Mouse (Mus musculus): ENCODE measurements at regions not wholly inside any gene's neighbourhood (a gene's known extent, or its start where the extent isn't known, plus 50 kb on each side); places are given as distances from the start of the nearest gene placed in this dataset.
A peak's percentile ranks its signal among the peaks of the same experiment; 100 is the strongest.

DNA sequence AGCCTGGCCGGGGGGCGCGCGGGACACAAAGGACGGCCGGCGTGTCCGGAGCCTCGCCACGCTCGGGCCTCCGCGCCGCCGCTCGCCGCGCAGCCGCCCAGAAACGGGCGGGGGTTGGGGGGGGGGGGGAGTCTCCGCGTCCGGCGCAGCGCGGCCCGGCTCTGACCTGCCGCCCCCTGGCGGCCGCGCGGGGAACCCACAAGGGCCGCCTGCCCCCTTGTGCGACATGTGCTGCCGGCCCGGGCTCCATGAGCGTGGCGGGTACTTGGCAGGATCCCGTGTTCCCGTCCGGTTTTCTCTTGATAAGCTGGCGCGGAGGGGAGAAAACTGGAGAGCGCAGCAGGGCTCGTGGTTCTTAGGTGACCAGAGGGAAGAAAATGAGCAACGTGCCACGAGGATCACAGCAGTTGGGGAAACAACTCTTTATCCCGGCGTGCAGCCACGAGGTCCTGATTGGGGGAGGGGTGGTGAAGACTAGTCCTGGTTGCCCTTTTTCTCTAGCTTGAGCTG lies 49.9 kb upstream of the Gpc5 start:
- ATAC-seq (replicated peaks; ENCODE audit: low read depth, poor library complexity, severe bottlenecking), result peak; percentile 58

All from common myeloid progenitor, adult 5-6 weeks (primary cell).